Mouse (Mus musculus): Measurements from ENCODE around the gene Cnksr3. TPM values are rescaled to one million over a fixed set of nuclear protein-coding genes. Genes with fewer than 3 reads are reported as not detected.

Cnksr3 gene
- polyA plus RNA-seq, 1 experiment from 2014 or later: 8.4 TPM

DNA sequence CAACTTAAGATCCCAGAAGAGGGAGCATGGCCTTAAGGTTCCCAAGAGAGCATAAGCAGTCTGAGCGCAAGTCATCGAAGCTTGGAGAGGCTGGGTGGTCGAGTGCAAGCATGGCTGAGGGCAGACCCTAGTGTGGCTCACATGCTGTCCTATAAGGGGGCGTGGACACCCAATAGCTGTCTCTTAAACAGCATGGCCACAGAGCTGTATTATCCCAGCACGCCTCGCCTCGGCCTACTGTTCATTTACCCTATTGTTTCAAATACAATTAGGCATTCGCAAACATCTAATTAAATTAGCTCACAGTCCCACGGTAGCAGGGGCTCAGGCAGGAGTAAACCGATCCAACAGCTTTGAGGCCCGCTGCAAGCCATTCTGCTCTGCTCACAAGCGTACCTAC, 49.0 kb downstream of the Cnksr3 start:
- Histone ChIP-seq H3K27ac (ENCODE audit: low read length) (no peak overlapping the region), H3K9ac (ENCODE audit: low read length) (no peak overlapping the region), H3K27me3 (ENCODE audit: control insufficient read depth, insufficient read depth, low read length) (no peaks in the 10 kb centered on the region), H3K4me2 (ENCODE audit: low read depth, low read length) (no peak overlapping the region), H3K36me3 (ENCODE audit: control insufficient read depth, insufficient read depth) (0 out of 2 replicates have a peak, but pooled peaks cover 3% of the 10 kb centered on the region), H3K4me1 (ENCODE audit: control insufficient read depth, insufficient read depth, low read length) (peaks cover 16% of the 10 kb centered on the region), H3K9me3 (replicated peaks; ENCODE audit: control insufficient read depth, low read length) (no peaks in the 10 kb centered on the region), H3K4me3 (ENCODE audit: low read length) (no peak overlapping the region)
- WGBS: 83% methylated on average over 12 of the region's 12 CpGs
- no peak for ATAC-seq (replicated peaks; ENCODE audit: extremely low read depth, insufficient read depth, low FRiP score)

DNA sequence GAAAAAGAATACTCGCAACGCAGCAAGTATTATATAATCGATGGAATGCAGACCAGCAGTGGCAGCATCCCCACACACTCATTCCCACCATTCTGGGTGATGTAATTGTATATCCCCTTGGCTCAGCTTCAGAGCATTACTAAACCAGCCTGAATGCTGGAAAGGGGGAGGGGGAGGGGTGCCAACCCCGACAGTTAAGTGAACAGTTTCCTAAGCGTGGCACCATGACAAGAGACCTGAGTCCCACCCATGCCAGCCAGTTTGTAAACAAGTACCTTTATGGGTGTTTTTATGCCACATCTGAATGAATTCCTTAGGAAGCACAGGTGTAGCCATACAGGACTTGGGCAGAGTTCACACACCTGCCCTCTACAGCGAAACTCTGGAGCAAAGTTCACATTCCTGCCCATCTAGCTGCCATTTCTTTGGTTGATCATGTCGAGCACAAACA, 53.0 kb downstream of the Cnksr3 start:
- WGBS: 25% methylated on average over 7 of the region's 7 CpGs

DNA sequence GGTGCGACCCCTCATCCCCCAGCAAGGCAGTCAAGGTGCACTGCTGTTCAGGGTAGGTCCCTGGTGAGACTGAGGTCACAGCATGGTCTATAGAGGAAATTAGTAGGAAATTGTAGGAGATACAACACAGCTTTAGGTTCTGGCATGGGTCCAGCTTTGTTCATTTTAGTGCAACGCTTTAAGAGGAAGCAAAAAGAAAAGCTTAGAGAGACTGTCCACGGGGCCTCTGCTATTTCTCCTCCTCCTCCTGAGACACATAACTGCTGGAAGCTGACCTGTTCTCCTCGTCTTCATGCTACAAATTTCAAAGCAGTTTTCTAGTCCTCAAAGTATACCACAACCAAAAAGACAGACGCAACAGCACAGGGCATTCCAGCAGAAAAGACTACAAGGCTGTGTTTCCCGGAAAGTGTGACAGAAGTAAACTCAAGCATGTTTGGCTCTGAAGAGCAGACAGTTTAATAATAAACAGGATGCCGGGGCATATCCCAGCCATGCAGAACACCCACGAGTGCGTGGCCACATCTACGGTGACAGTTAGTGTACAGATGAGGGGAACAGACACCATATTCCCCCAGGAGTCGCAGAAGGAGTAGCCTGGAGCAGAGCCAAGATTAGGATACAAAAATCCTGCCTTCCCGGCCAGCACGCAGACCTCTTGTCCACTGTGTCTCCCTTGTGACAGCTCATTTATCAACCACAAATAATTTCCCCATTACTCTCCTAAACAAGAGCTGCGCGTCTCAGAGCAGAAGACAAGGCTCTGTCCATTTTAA, 53.6 kb downstream of the Cnksr3 start:
- Histone ChIP-seq H3K27ac (ENCODE audit: low read length) (peak overlapping the region; percentile 72), H3K9me3 (replicated peaks; ENCODE audit: control insufficient read depth, low read length) (no peaks in the 10 kb centered on the region), H3K4me2 (ENCODE audit: low read depth, low read length) (peak overlapping the region; percentile 42), H3K36me3 (ENCODE audit: control insufficient read depth, insufficient read depth) (peaks cover 6% of the 10 kb centered on the region), H3K9ac (ENCODE audit: low read length) (peak overlapping the region; percentile 6; the same call in 1 of the 2 replicates), H3K27me3 (ENCODE audit: control insufficient read depth, insufficient read depth, low read length) (no peaks in the 10 kb centered on the region), H3K4me3 (ENCODE audit: low read length) (peak overlapping the region; percentile 14), H3K4me1 (ENCODE audit: control insufficient read depth, insufficient read depth, low read length) (peaks cover 16% of the 10 kb centered on the region)
- ATAC-seq (replicated peaks; ENCODE audit: extremely low read depth, insufficient read depth, low FRiP score): peak; percentile 71
- 21% methylated on average over 15 of the region's 15 CpGs for WGBS

More for the DNA sequence above, 53.0 kb downstream of the Cnksr3 start:
- Histone ChIP-seq H3K27ac (ENCODE audit: low read length) (peak overlapping the region; percentile 72), H3K9me3 (replicated peaks; ENCODE audit: control insufficient read depth, low read length) (no peaks in the 10 kb centered on the region), H3K4me3 (ENCODE audit: low read length) (peak overlapping the region; percentile 14), H3K9ac (ENCODE audit: low read length) (no peak overlapping the region), H3K36me3 (ENCODE audit: control insufficient read depth, insufficient read depth) (peaks cover 5% of the 10 kb centered on the region), H3K27me3 (ENCODE audit: control insufficient read depth, insufficient read depth, low read length) (no peaks in the 10 kb centered on the region), H3K4me2 (ENCODE audit: low read depth, low read length) (peak overlapping the region; percentile 42), H3K4me1 (ENCODE audit: control insufficient read depth, insufficient read depth, low read length) (peaks cover 16% of the 10 kb centered on the region)
- ATAC-seq (replicated peaks; ENCODE audit: extremely low read depth, insufficient read depth, low FRiP score): peak; percentile 75

DNA sequence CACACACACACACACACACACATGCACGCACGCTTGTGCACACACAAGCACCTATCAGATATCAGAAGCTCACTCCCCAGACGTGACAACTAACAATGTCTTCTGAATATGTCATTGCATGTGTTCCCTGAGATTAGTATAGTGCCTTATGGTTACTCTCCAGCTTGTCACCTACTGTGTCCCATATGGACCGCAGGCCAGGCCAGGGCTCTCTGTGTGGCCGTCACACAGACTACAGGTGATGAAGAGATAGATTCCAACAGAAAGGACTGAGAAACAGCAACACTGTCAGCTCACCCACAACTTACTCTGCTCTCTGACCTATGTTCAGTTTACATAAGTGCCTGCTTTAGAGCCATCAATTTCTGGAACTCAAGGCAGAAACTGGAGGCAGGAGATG, 57.2 kb downstream of the Cnksr3 start:
- Histone ChIP-seq H3K36me3 (ENCODE audit: control insufficient read depth, insufficient read depth) (peaks cover 6% of the 10 kb centered on the region), H3K4me2 (ENCODE audit: low read depth, low read length) (no peak overlapping the region), H3K27me3 (ENCODE audit: control insufficient read depth, insufficient read depth, low read length) (no peaks in the 10 kb centered on the region), H3K27ac (ENCODE audit: low read length) (no peak overlapping the region), H3K4me3 (ENCODE audit: low read length) (no peak overlapping the region), H3K4me1 (ENCODE audit: control insufficient read depth, insufficient read depth, low read length) (peaks cover 16% of the 10 kb centered on the region), H3K9ac (ENCODE audit: low read length) (no peak overlapping the region), H3K9me3 (replicated peaks; ENCODE audit: control insufficient read depth, low read length) (no peaks in the 10 kb centered on the region)
- 88% methylated on average over 5 of the region's 5 CpGs for whole genome bisulfite sequencing
- no peak for ATAC-seq (replicated peaks; ENCODE audit: extremely low read depth, insufficient read depth, low FRiP score)

DNA sequence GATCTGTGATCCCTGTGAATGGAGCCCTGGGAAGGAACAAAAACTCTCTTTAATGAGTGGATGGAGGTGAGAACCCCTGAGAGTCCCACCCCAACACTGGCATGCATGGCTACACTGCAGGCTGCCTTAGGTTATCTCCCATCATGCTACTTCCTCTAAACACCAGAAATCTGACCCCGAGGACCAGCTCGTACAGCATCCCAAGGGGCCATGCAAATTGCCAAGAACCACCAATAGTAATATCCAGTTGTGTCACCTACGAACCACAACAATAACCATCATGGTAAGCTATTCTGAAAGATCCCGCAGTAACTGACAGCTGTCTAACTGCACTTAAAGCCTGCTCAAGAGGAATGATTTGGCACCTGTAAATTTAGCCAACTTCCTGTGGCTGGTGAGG, 59.1 kb downstream of the Cnksr3 start:
- Histone ChIP-seq H3K27me3 (ENCODE audit: control insufficient read depth, insufficient read depth, low read length) (no peaks in the 10 kb centered on the region), H3K9ac (ENCODE audit: low read length) (no peak overlapping the region), H3K36me3 (ENCODE audit: control insufficient read depth, insufficient read depth) (peaks cover 6% of the 10 kb centered on the region), H3K4me1 (ENCODE audit: control insufficient read depth, insufficient read depth, low read length) (no peaks in the 10 kb centered on the region), H3K4me2 (ENCODE audit: low read depth, low read length) (no peak overlapping the region), H3K9me3 (replicated peaks; ENCODE audit: control insufficient read depth, low read length) (no peaks in the 10 kb centered on the region), H3K27ac (ENCODE audit: low read length) (no peak overlapping the region), H3K4me3 (ENCODE audit: low read length) (no peak overlapping the region)
- no peak for ATAC-seq (replicated peaks; ENCODE audit: extremely low read depth, insufficient read depth, low FRiP score)
- 85% methylated on average over 4 of the region's 4 CpGs for WGBS

DNA sequence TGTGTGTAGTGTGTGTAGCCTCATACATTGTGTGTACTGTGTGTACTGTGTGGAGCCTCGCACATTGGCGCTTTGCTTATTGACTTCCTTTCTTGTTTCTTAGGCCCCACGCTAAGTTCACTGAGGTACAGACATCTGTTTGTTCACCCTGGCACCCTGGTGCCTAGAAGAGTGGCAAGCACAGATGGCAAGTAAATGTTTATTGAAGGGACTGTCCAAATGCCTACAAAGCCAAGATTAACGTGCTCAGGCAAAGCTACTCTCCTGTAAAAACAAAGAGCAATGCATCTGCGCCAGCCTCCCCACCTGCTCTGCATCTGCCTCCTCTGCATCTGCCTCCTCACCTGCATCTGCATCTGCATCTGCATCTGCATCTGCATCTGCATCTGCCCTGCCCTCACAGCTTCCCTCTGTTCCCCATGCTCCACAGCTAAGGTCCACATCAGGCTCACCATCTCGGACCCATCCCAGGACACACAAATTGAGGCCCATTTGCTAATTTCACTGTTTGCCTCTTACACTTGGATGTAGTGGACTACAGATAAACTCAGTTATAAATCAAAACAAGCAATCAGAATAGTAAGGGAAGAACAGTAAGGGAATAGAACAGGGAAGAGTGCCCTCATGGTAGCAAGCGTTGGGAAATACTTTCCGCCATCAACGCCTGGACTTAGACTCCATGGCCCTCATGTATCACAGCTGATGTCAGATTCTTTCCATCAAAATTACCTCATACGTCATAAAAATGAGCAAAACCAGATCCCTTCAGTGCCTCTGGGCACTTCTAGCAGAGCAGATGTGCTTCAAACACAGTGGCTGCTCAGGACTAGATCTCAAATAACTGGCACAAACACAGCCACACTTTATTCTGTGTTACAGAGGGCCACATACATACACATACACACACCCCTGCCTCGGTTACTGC, 62.1 kb downstream of the Cnksr3 start:
- Histone ChIP-seq H3K4me1 (ENCODE audit: control insufficient read depth, insufficient read depth, low read length) (no peaks in the 10 kb centered on the region), H3K27me3 (ENCODE audit: control insufficient read depth, insufficient read depth, low read length) (no peaks in the 10 kb centered on the region), H3K9ac (ENCODE audit: low read length) (no peak overlapping the region), H3K36me3 (ENCODE audit: control insufficient read depth, insufficient read depth) (peaks cover 6% of the 10 kb centered on the region), H3K4me2 (ENCODE audit: low read depth, low read length) (no peak overlapping the region), H3K4me3 (ENCODE audit: low read length) (no peak overlapping the region), H3K27ac (ENCODE audit: low read length) (no peak overlapping the region), H3K9me3 (replicated peaks; ENCODE audit: control insufficient read depth, low read length) (no peaks in the 10 kb centered on the region)
- 80% methylated on average over 11 of the region's 11 CpGs for WGBS
- ATAC-seq (replicated peaks; ENCODE audit: extremely low read depth, insufficient read depth, low FRiP score): no peak

DNA sequence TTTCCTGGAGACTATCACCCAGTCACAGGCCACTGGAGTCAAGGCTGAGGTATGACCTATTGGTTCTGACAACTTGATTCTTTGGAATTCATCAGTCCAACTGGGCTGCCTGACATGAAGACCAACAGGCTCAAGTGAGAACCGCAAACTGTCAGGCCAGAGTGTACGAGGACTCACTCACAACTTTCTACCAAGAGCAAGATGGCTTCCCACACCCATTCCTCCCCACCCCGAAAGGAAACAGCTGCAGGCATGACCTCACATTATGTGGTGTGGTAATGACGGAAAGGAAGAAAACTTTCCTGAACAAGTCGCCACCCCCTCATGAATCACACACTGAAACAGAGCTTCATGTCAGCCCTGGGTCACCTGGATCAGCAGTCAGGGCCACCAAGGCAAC, 66.4 kb downstream of the Cnksr3 start:
- Histone ChIP-seq H3K36me3 (ENCODE audit: control insufficient read depth, insufficient read depth) (peaks cover 5% of the 10 kb centered on the region; the same call in 1 of the 2 replicates), H3K4me3 (ENCODE audit: low read length) (no peak overlapping the region), H3K9me3 (replicated peaks; ENCODE audit: control insufficient read depth, low read length) (no peaks in the 10 kb centered on the region), H3K4me2 (ENCODE audit: low read depth, low read length) (no peak overlapping the region), H3K9ac (ENCODE audit: low read length) (no peak overlapping the region), H3K27me3 (ENCODE audit: control insufficient read depth, insufficient read depth, low read length) (no peaks in the 10 kb centered on the region), H3K27ac (ENCODE audit: low read length) (no peak overlapping the region), H3K4me1 (ENCODE audit: control insufficient read depth, insufficient read depth, low read length) (peaks cover 25% of the 10 kb centered on the region)
- 72% methylated on average over 5 of the region's 5 CpGs for WGBS
- 0 out of 2 replicates have a peak, but pooled peaks have one; percentile 43 for ATAC-seq (replicated peaks; ENCODE audit: extremely low read depth, insufficient read depth, low FRiP score)

DNA sequence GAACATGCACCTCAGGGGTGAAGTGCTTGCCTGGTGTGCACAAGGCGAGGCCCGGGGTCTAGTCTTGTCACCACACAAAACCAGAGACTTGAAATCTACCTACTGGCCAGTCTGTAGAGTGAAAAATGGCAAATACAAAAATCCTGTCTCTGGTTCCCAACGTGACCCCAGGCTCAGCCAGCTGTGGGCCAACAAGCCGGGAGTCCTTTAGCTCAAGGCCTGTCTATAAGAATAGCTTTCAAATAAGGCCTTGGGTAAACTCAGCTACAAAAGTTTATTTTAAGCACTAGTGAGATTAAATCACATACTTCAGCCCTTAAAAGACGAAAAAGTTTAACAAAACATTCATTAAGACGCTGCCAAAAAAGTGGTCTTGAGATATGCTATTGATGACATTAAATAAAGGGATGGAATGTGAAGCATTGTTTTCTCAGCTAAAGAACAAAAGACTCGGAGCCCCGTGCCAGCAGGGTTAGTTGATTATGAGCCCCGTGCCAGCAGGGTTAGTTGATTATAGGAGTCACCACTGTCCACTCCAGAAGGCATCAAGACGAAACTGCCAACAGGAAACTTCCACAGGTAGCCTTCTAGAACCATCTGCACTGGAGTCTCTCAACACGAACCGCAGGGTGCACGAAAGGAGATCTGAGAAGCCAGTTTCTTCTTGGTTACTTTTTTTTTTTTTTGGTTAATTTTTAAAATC, 67.8 kb downstream of the Cnksr3 start:
- Histone ChIP-seq H3K4me1 (ENCODE audit: control insufficient read depth, insufficient read depth, low read length) (peaks cover 28% of the 10 kb centered on the region), H3K36me3 (ENCODE audit: control insufficient read depth, insufficient read depth) (peaks cover 7% of the 10 kb centered on the region), H3K4me3 (ENCODE audit: low read length) (no peak overlapping the region), H3K27me3 (ENCODE audit: control insufficient read depth, insufficient read depth, low read length) (no peaks in the 10 kb centered on the region), H3K9me3 (replicated peaks; ENCODE audit: control insufficient read depth, low read length) (no peaks in the 10 kb centered on the region), H3K9ac (ENCODE audit: low read length) (no peak overlapping the region), H3K27ac (ENCODE audit: low read length) (peak overlapping the region; percentile 75), H3K4me2 (ENCODE audit: low read depth, low read length) (no peak overlapping the region)
- ATAC-seq (replicated peaks; ENCODE audit: extremely low read depth, insufficient read depth, low FRiP score): no peak; the same call in 1 of the 2 replicates
- WGBS: 47% methylated on average over 13 of the region's 13 CpGs

Measured in heart, embryonic 16.5 days (tissue).